Mouse (Mus musculus) midbrain, embryonic 15.5 days (tissue): ENCODE data around the gene Dcun1d4. TPM values are rescaled to one million over a fixed set of nuclear protein-coding genes. Genes with fewer than 3 reads are reported as not detected.
A peak's percentile ranks its signal among the peaks of the same experiment; 100 is the strongest.
"Not testable (repeated sequence)": the region's sequence is repeated elsewhere in the genome, so short reads cannot be mapped to it uniquely, and the experiment has no call there.

ENCODE experiments used
- ATAC-seq: fragments of 200-750 bp; cut with Nextera tagmentation; replicated peaks from 2 replicates; pipeline ENCODE4 v1.8.0; 2017; ENCODE audit warnings: moderate TSS enrichment
- H3K27ac ChIP-seq: fragments of 300-500 bp; sonication (generic); 2 replicates; pipeline ENCODE4 v1.5.1; 2015; ENCODE audit warnings: mild to moderate bottlenecking, inconsistent platforms
- H3K27me3 ChIP-seq: fragments of 300-500 bp; sonication (generic); replicated peaks from 2 replicates; pipeline ENCODE4 v1.6.1; 2015; ENCODE audit warnings: inconsistent platforms
- H3K36me3 ChIP-seq: fragments of 300-500 bp; sonication (generic); replicated peaks from 2 replicates; pipeline ENCODE4 v1.6.1; 2015; ENCODE audit warnings: inconsistent platforms
- H3K4me1 ChIP-seq: fragments of 300-500 bp; sonication (generic); 2 replicates; pipeline ENCODE4 v1.6.1; 2015; ENCODE audit warnings: inconsistent platforms
- H3K4me2 ChIP-seq: fragments of 300-500 bp; sonication (generic); 2 replicates; pipeline ENCODE4 v1.6.1; 2015; ENCODE audit warnings: inconsistent platforms, mild to moderate bottlenecking, moderate library complexity
- H3K4me3 ChIP-seq: fragments of 300-500 bp; sonication (generic); 2 replicates; pipeline ENCODE4 v1.5.1; 2015; ENCODE audit warnings: mild to moderate bottlenecking, inconsistent platforms
- H3K9ac ChIP-seq: fragments of 300-500 bp; sonication (generic); 2 replicates; pipeline ENCODE4 v1.6.1; 2015; ENCODE audit warnings: mild to moderate bottlenecking, inconsistent platforms
- H3K9me3 ChIP-seq: fragments of 300-500 bp; sonication (generic); 2 replicates; pipeline ENCODE4 v1.6.1; 2016; ENCODE audit warnings: inconsistent platforms
- WGBS: fragments of 180-500 bp; shearing (Covaris S2); methylation state at CpG from one replicate; pipeline ENCODE4 v1.1.7; 2015; ENCODE audit warnings: mixed read lengths; 5-methylcytosine and 5-hydroxymethylcytosine counted together
- polyA plus RNA-seq: library from polyadenylated mRNA; unstranded; fragments of >200 nt; fragmentation: Nextera tagmentation; extraction: Ambion mirVana; gene quantifications from 2 replicates; pipeline ENCODE4 v1.2.1, GENCODE M21; 2015

The Dcun1d4 gene
- polyA plus RNA-seq, 1 experiment from 2014 or later, result 52.2 TPM

DNA sequence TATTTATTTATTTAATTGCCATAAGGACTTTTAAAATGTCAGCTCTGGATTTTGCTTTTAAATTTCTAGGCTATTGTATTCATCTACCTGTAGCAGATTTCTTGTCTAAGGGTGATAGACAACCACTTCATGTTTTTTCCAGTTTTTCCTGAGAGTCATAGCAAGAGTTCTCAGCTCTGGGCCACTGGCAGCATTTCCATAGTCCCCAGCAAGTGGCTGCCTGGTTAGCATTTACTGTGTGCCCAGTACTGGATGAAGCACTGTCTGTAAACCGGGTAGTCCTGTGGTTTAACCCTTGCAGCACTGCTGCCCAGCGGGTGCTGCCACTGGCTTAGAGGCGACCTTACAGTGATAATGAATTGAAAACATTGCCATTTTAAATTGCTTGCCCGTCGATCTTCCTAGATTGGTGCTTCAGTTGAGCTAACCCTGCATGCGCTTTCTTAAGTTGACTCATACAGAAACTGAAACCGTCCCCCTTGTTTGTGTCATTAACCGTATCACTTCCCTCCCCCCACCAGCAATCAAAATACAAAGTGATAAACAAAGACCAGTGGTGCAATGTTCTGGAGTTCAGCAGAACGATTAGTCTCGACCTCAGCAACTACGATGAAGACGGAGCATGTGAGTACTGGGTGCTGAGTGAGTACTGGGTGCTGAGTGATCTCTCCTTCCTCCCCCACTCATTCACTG, 76.1 kb downstream of the Dcun1d4 start:
- no peak for ATAC-seq
- no peak overlapping the region for H3K4me2 ChIP-seq
- no peak overlapping the region for H3K9ac ChIP-seq
- H3K27ac ChIP-seq, result no peak overlapping the region
- no peaks in the 10 kb centered on the region for H3K4me1 ChIP-seq
- H3K36me3 ChIP-seq, result peaks cover 7% of the 10 kb centered on the region; the same call in 1 of the 2 replicates
- H3K27me3 ChIP-seq, result no peaks in the 10 kb centered on the region
- no peaks in the 10 kb centered on the region for H3K9me3 ChIP-seq
- H3K4me3 ChIP-seq, result no peak overlapping the region
- 79% methylated on average over 12 of the region's 12 CpGs for WGBS

DNA sequence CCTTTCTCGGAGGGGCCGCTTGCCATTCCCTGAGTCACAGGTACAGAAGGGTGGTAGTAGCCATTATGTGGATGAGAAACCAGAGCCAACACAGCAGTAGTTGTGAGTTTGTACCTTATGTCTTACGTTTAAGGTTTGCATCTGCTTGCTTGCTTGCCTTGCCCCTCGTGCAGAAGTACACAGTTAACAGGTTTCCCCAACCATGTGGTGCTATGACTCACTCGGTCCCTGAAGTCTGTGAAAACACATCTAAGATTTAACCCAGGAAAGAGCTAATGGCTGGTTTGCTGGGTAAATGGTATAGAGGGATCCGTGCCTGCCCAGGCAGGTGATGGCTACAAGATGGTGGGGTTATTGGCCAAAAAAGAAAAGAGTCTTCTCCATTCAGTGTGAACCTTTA, 78.0 kb downstream of the Dcun1d4 start:
- no peak overlapping the region for H3K4me3 ChIP-seq
- peaks cover 7% of the 10 kb centered on the region; the same call in 1 of the 2 replicates for H3K36me3 ChIP-seq
- no peak for ATAC-seq
- no peaks in the 10 kb centered on the region for H3K9me3 ChIP-seq
- no peak overlapping the region for H3K4me2 ChIP-seq
- H3K27ac ChIP-seq, result no peak overlapping the region
- no peaks in the 10 kb centered on the region for H3K27me3 ChIP-seq
- 93% methylated on average over 6 of the region's 6 CpGs for WGBS
- H3K4me1 ChIP-seq, result no peaks in the 10 kb centered on the region
- no peak overlapping the region for H3K9ac ChIP-seq

DNA sequence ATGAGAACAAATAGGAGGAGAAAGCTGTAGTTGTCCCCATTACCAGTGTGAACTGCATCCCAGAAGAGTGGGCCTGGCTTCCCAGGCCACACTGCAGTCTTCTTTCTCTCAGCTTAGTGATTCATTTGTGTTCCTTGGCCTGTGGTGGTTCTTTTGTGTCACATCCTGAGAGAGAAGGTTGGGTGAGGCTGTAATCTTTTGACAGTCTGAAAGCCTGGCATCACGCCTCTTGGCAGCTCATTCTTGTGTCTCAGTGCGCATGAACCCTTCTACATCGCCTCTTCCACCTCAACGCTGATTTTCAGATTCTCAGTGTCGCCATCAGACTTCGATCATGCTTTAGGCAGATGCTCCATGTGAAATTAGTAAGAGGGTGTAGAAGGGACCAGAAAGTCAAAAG, 83.2 kb downstream of the Dcun1d4 start:
- no peak overlapping the region for H3K4me2 ChIP-seq
- H3K4me3 ChIP-seq, result no peak overlapping the region
- H3K4me1 ChIP-seq, result no peaks in the 10 kb centered on the region
- 90% methylated on average over 6 of the region's 6 CpGs for WGBS
- ATAC-seq, result no peak
- no peaks in the 10 kb centered on the region for H3K9me3 ChIP-seq
- H3K27ac ChIP-seq, result no peak overlapping the region
- no peaks in the 10 kb centered on the region for H3K27me3 ChIP-seq
- no peak overlapping the region for H3K9ac ChIP-seq
- H3K36me3 ChIP-seq, result peaks cover 3% of the 10 kb centered on the region; the same call in 1 of the 2 replicates

DNA sequence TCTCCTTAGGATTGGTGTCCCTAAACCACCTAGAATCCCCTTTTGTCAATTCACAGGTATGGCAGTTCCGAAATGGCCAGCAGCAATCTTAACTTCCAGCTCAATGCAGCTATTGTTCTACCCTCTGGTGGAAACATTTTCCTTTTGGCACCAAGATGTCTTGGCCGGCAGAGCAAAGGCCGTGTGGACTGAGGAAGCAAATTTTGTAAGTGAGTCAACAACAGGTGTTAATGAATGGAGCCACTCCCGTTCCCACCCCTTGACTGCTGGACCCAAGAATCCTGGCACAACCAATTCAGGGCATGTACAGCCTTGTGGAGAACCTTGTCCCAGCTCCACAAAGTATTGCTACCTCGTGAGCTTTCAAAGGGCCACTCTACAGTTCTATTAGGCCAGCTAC, 85.3 kb downstream of the Dcun1d4 start:
- Histone ChIP-seq H3K9me3 (no peaks in the 10 kb centered on the region), H3K4me2 (no peak overlapping the region), H3K9ac (no peak overlapping the region), H3K4me1 (no peaks in the 10 kb centered on the region), H3K4me3 (no peak overlapping the region), H3K27ac (no peak overlapping the region), H3K36me3 (no peaks in the 10 kb centered on the region), H3K27me3 (no peaks in the 10 kb centered on the region)
- 92% methylated on average over 5 of the region's 5 CpGs for WGBS
- no peak for ATAC-seq

DNA sequence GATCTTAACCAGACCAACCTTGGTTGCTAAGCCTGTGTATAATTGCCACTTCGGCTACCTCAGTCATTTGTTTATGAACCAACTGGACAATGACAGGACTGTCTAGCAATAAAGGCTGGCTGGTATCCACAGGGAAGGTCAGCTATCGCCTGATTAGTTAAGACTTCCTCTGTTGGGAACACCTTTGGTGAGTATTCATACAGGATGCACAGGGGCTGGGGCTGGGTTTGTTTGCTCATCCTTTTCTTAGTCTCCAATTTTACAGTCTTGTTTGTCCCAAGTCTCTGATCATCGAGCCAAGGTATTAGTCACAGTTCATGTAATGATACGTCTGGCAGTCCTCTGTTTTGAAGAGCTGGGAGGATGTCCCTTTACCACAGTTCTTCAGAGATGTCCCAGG, 86.1 kb downstream of the Dcun1d4 start:
- 87% methylated on average over 4 of the region's 4 CpGs for WGBS
- H3K9ac ChIP-seq, result no peak overlapping the region

DNA sequence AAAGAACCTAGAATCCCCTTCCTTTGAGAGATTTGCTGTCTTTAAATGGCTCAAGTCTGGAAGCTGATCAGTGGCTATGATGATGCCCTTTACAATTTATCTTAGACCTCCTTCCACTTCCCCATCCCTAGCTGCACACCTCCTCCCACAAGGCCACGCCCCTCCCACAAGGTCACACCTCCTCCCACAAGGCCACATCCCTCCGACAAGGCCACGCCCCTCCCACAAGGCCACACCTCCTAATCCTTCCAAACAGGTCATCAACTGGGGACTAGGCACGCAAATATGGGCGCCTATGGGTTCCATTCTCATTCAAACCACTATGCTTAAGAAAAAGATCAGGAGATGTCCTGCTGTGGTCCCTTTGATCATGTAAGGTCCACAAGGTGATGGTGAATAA, 88.4 kb downstream of the Dcun1d4 start:
- Histone ChIP-seq H3K4me2 (no peak overlapping the region), H3K36me3 (no peaks in the 10 kb centered on the region)

More for the DNA sequence above, 86.1 kb downstream of the Dcun1d4 start:
- Histone ChIP-seq H3K36me3 (no peaks in the 10 kb centered on the region), H3K4me2 (no peak overlapping the region), H3K27ac (no peak overlapping the region), H3K4me1 (no peaks in the 10 kb centered on the region), H3K9me3 (no peaks in the 10 kb centered on the region), H3K4me3 (no peak overlapping the region), H3K27me3 (no peaks in the 10 kb centered on the region)
- no peak for ATAC-seq

DNA sequence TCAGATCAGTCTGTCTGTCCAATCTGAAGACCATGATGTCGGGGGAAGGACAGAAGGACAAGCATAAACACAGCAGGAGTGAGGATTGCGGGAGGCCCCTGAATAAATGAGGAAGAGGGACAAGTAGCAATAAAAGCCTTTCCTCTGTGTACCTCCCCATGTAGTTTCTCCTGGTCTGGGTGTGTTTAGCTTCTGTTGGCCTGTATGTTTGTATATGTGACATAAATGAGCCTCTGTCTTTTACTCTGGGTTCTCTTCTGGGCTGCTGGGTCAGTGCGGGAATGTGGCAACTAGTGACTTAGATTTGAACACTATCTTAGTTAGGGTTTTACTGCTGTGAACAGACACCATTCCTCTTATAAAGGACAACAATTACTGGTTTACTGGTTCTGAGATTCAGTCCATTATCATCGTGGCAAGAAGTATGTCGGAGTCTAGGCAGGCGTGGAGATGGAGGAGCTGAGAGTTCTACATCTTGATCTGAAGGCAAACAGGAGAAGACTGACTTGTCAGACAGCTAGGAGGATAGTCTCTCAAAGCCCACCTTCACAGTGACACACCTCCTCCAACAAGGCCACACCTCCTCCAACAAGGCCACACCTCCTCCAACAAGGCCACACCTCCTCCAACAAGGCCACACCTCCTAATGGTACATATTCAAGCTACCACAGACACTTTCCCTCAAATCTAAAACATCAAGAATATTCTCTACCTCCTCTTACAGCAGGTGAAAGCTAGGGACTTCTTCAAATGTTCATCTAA, 90.8 kb downstream of the Dcun1d4 start:
- no peak overlapping the region for H3K9ac ChIP-seq
- no peaks in the 10 kb centered on the region for H3K36me3 ChIP-seq
- no peak overlapping the region for H3K27ac ChIP-seq

More for the DNA sequence above, 88.4 kb downstream of the Dcun1d4 start:
- no peak overlapping the region for H3K9ac ChIP-seq
- no peaks in the 10 kb centered on the region for H3K4me1 ChIP-seq
- H3K4me3 ChIP-seq, result no peak overlapping the region
- H3K27me3 ChIP-seq, result no peaks in the 10 kb centered on the region
- ATAC-seq, result no peak
- H3K9me3 ChIP-seq, result no peaks in the 10 kb centered on the region
- WGBS, result 82% methylated on average over 5 of the region's 5 CpGs
- no peak overlapping the region for H3K27ac ChIP-seq

DNA sequence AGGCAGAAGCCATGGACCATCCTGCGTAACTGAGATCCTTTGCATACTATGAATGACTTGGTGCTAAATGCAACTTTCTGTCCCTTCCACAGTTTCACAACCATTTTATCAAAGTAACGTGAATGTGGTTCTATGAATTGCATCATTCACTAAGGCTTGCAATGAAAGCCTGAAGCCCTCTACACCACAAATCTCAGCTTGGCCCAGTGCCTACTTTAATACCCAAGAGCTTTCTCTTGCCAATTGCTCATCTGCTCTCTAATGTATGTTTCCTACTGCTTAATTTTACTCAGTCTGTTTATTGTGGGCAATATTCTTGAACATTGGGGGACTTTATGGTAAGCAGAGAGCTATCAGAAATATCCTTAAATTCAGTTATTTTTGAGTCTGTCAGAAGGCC, 92.0 kb downstream of the Dcun1d4 start:
- WGBS, result 85% methylated on average over 2 of the region's 2 CpGs
- H3K36me3 ChIP-seq, result no peaks in the 10 kb centered on the region

More for the DNA sequence above, 90.8 kb downstream of the Dcun1d4 start:
- ATAC-seq, result no peak
- 90% methylated on average over 6 of the region's 6 CpGs for WGBS
- no peaks in the 10 kb centered on the region for H3K27me3 ChIP-seq
- H3K4me3 ChIP-seq, result no peak overlapping the region
- H3K9me3 ChIP-seq, result no peaks in the 10 kb centered on the region
- H3K4me1 ChIP-seq, result peaks cover 4% of the 10 kb centered on the region
- H3K4me2 ChIP-seq, result no peak overlapping the region

DNA sequence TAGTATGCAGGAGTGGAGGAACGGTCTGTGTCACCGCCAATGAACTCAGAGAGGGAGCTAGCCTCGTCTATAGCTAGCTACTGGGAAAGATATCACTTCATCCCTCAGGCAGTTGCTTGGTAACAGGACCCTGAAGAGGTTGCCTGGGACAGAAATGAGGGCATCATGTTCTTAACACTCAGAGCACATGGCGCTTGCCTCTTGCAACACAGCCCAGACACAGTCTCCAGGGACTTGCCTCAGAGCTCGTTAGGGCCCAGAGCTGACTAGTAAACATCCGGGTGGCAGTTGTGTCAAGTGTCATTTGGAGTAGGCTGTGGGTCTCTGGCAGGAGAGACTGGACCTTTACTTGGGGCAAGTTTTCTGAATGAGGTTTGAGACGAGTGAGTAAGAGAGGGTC, 93.0 kb downstream of the Dcun1d4 start:
- Histone ChIP-seq H3K9ac (no peak overlapping the region), H3K9me3 (no peaks in the 10 kb centered on the region), H3K27me3 (no peaks in the 10 kb centered on the region), H3K4me2 (no peak overlapping the region), H3K27ac (no peak overlapping the region), H3K36me3 (no peaks in the 10 kb centered on the region), H3K4me1 (peaks cover 4% of the 10 kb centered on the region), H3K4me3 (no peak overlapping the region)
- no peak for ATAC-seq
- 80% methylated on average over 7 of the region's 7 CpGs for WGBS

More for the DNA sequence above, 92.0 kb downstream of the Dcun1d4 start:
- Histone ChIP-seq H3K9ac (no peak overlapping the region), H3K4me2 (no peak overlapping the region), H3K27ac (no peak overlapping the region), H3K27me3 (no peaks in the 10 kb centered on the region), H3K9me3 (no peaks in the 10 kb centered on the region), H3K4me3 (no peak overlapping the region), H3K4me1 (peaks cover 4% of the 10 kb centered on the region)
- ATAC-seq, result no peak

DNA sequence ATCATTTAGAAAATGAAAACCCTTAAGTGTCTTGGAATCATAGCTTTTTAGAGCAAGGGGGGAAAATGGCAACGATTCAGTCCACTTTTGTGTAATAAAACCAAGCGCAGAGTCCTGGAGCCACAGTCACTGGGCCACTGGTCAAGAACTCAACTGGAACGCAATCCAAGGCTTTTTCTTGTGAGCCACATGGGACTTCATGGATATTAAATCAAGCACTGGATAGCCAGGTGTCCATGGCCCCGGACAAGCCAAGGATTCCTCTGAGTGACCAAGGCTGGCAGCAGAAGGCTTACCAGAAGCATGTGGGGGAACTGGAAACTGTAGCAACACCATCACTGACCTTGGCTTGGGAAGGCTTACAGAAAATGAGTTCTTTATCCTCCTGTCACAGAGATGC, 93.8 kb downstream of the Dcun1d4 start:
- no peak for ATAC-seq
- peaks cover 4% of the 10 kb centered on the region for H3K4me1 ChIP-seq

DNA sequence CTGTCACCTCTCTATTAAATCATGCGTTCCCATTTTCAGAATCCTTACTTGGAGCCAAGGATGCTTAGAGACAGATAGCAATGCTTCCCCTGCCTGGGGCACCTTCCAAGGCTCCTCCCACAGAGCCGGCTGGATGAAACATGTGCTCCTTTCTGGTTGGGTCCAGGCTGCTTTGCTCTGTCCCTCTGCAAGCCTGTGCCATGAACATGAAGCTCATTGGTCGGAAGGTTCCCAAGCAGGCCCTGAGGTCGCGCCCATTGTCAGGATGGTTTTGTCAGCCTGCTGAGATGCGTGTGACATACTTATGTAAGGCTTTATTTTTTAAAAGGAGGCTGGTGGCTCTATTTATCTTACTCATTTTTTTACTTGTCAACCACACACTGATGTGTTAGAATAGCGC, 95.9 kb downstream of the Dcun1d4 start:
- peaks cover 4% of the 10 kb centered on the region for H3K4me1 ChIP-seq
- no peak overlapping the region for H3K4me2 ChIP-seq
- ATAC-seq, result 0 out of 2 replicates have a peak, but pooled peaks have one; percentile 49
- H3K36me3 ChIP-seq, result no peaks in the 10 kb centered on the region
- H3K9me3 ChIP-seq, result no peaks in the 10 kb centered on the region
- H3K9ac ChIP-seq, result no peak overlapping the region
- WGBS, result 70% methylated on average over 7 of the region's 7 CpGs
- no peaks in the 10 kb centered on the region for H3K27me3 ChIP-seq
- H3K4me3 ChIP-seq, result no peak overlapping the region
- no peak overlapping the region for H3K27ac ChIP-seq

More for the DNA sequence above, 93.8 kb downstream of the Dcun1d4 start:
- Histone ChIP-seq H3K36me3 (no peaks in the 10 kb centered on the region), H3K27ac (no peak overlapping the region), H3K4me2 (no peak overlapping the region), H3K27me3 (no peaks in the 10 kb centered on the region), H3K9me3 (no peaks in the 10 kb centered on the region), H3K9ac (no peak overlapping the region), H3K4me3 (no peak overlapping the region)
- 80% methylated on average over 4 of the region's 4 CpGs for WGBS

DNA sequence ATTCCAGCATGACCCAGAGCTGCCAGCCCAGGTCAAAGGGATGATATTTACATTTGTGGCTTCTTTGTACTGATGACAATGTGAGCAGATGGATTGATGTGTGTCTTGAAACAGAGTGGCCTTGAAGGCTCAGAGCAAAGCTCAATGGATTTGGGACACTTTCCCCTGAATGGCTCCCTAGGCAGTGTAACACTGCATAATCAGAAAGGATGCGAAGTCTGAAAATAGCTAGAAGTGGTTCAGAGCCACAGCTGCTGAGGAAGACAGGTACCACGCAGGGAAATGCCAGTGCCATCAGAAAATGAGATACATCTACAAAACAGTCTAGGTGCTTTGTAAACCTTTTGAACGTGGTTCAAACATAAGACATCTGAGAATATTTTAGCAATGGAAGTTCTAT, 97.3 kb downstream of the Dcun1d4 start:
- ATAC-seq, result no peak
- no peak overlapping the region for H3K4me2 ChIP-seq
- no peaks in the 10 kb centered on the region for H3K36me3 ChIP-seq
- no peaks in the 10 kb centered on the region for H3K9me3 ChIP-seq
- no peaks in the 10 kb centered on the region for H3K27me3 ChIP-seq
- no peak overlapping the region for H3K9ac ChIP-seq
- WGBS, result 78% methylated on average over 3 of the region's 3 CpGs
- no peak overlapping the region for H3K27ac ChIP-seq
- H3K4me1 ChIP-seq, result peaks cover 4% of the 10 kb centered on the region
- H3K4me3 ChIP-seq, result no peak overlapping the region

DNA sequence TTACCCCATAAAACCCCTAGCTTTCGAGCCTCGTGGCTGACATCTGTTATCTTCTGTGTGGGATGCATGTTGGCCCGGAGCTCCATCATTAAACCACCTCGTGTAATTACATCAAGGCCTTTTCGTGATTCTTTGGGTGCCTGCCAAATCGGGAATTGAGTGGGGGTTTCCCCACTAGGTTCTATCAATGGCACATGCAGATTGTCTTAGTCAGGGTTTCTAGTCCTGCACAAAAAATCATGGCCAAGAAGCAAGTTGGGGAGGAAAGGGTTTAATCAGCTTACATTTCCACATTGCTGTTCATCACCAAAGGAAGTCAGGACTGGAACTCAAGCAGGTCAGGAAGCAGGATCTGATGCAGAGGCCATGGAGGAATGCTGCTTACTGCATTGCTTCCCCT, 103.2 kb downstream of the Dcun1d4 start:
- H3K9me3 ChIP-seq, H3K4me2 ChIP-seq, H3K27ac ChIP-seq, H3K36me3 ChIP-seq, H3K4me3 ChIP-seq, H3K27me3 ChIP-seq, H3K9ac ChIP-seq, ATAC-seq: not testable (repeated sequence)
- WGBS, result 64% methylated on average over 6 of the region's 6 CpGs
- H3K4me1 ChIP-seq, result peaks cover 11% of the 10 kb centered on the region
